28 mouse cellular contexts compared by ENCODE assay signal in the genomic region with DNA sequence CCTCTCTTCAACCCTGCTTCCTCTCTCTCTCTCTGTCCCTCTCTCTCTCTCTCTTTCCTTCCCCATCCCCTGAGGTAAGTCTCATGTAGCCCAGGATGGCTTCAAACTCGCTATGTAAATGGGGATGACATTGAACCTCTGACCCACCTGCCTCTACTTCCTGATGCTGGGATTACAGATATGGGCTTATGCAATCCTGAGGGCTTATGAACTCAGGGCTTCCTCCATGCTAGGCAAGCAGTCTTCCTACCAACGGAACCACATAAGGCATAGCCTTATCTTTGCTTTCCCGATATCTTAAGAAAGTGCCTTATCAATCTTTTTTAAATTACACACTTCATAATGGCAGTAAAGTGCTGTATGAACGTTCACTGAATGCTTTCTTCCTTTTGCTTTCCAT. TPM values are rescaled to one million over a fixed set of nuclear protein-coding genes. Genes with fewer than 3 reads are reported as not detected.
DNase-seq lines count a peak whose midpoint lies in the region; ATAC-seq and TF ChIP-seq lines count a peak whose summit lies in the region.
"Had no signal": no experiment of that assay in that cellular context is flagged by ENCODE, and none has a peak within 500 bp of the region (broad histone marks: within the 10 kb centered on the region; RNA-seq: fewer than 3 reads in every experiment).

No protein-coding gene starts in this region.

- H3K4me1 ChIP-seq in G1E (ENCODE audit: insufficient read depth, low read depth, low read length) = peaks cover 4% of the 10 kb centered on the region; the same call in 1 of the 2 replicates
- no peaks in the 10 kb centered on the region for H3K4me1 ChIP-seq in kidney, embryonic 15.5 days
- H3K4me1 ChIP-seq: embryonic facial prominence, embryonic 10.5 days; embryonic facial prominence, embryonic 12.5 days; forebrain, embryonic 13.5 days; forebrain, embryonic 15.5 days had no signal

- ATAC-seq in G1E (ENCODE audit: extremely low read depth, insufficient number of reproducible peaks, low FRiP score, poor library complexity, severe bottlenecking) = peak; percentile 15; the same call in 1 of the 2 replicates
- ATAC-seq in granulocyte monocyte progenitor cell, adult 5-6 weeks (replicated peaks; ENCODE audit: poor library complexity, severe bottlenecking) = peak; percentile 79
- peak; percentile 66 for ATAC-seq in megakaryocyte, adult 5-6 weeks (ENCODE audit: poor library complexity, severe bottlenecking)
- ATAC-seq in kidney, embryonic 15.5 days (replicated peaks; ENCODE audit: low FRiP score) = no peak
- ATAC-seq: activated CD4-positive, CD25-positive, alpha-beta regulatory T cell, adult 4 months; CD4-positive, CD25-positive, alpha-beta regulatory T cell, adult 4 months; forebrain, embryonic 13.5 days; forebrain, embryonic 15.5 days; Patski had no signal

- no peak overlapping the region for H3K4me2 ChIP-seq in kidney, embryonic 15.5 days
- H3K4me2 ChIP-seq: embryonic facial prominence, embryonic 12.5 days; forebrain, embryonic 13.5 days; forebrain, embryonic 15.5 days had no signal

- no peak overlapping the region for H3K4me3 ChIP-seq in G1E (ENCODE audit: low read depth, low read length)
- H3K4me3 ChIP-seq in kidney, embryonic 15.5 days (replicated peaks) = no peak overlapping the region
- H3K4me3 ChIP-seq: embryonic facial prominence, embryonic 10.5 days; embryonic facial prominence, embryonic 12.5 days; forebrain, embryonic 13.5 days; forebrain, embryonic 15.5 days had no signal

- WGBS in kidney, embryonic 15.5 days = 78% methylated on average over 4 of the region's 4 CpGs

- no peak for TF ChIP-seq CTCF in G1E (IDR thresholded peaks at IDR 0.05; ENCODE audit: low read depth, low read length)

- H3K36me3 ChIP-seq in G1E (replicated peaks) = no peaks in the 10 kb centered on the region
- no peaks in the 10 kb centered on the region for H3K36me3 ChIP-seq in kidney, embryonic 15.5 days
- H3K36me3 ChIP-seq: embryonic facial prominence, embryonic 10.5 days; embryonic facial prominence, embryonic 12.5 days; forebrain, embryonic 15.5 days had no signal

- no peak overlapping the region for H3K27ac ChIP-seq in kidney, embryonic 15.5 days
- H3K27ac ChIP-seq: embryonic facial prominence, embryonic 10.5 days; embryonic facial prominence, embryonic 12.5 days; forebrain, embryonic 13.5 days; forebrain, embryonic 15.5 days had no signal

- no peak overlapping the region for H3K9ac ChIP-seq in kidney, embryonic 15.5 days
- H3K9ac ChIP-seq: embryonic facial prominence, embryonic 12.5 days; forebrain, embryonic 13.5 days; forebrain, embryonic 15.5 days had no signal

- DNase-seq in heart, adult 11 months = peak; percentile 1
- DNase-seq in heart, adult 8-10 months (ENCODE audit: low spot score) = no peak
- no peak for DNase-seq in G1E (ENCODE audit: low spot score)
- no peak for DNase-seq in gastrocnemius, postnatal 4 days (ENCODE audit: low spot score in 2 of 2)
- DNase-seq in liver = no peak
- DNase-seq: adrenal gland, adult 8-10 months; adrenal gland, postnatal 14 days; adrenal gland, postnatal 36 days; B cell, adult 2 months; cerebellum, adult 11-12 months; cerebellum, adult 2 months; cerebellum, adult 9-10 months; cerebellum, postnatal 10 days; cerebellum, postnatal 25 days had no signal

- peaks cover 40% of the 10 kb centered on the region for H3K27me3 ChIP-seq in G1E (ENCODE audit: insufficient read depth, low read length)
- no peaks in the 10 kb centered on the region for H3K27me3 ChIP-seq in kidney, embryonic 15.5 days
- H3K27me3 ChIP-seq: CH12.LX; embryonic facial prominence, embryonic 12.5 days; forebrain, embryonic 13.5 days; forebrain, embryonic 15.5 days had no signal

- H3K9me3 ChIP-seq in G1E (replicated peaks) = peaks cover 5% of the 10 kb centered on the region
- H3K9me3 ChIP-seq in kidney, embryonic 15.5 days (replicated peaks) = no peaks in the 10 kb centered on the region
- H3K9me3 ChIP-seq: embryonic facial prominence, embryonic 10.5 days; embryonic facial prominence, embryonic 12.5 days; forebrain, embryonic 13.5 days; forebrain, embryonic 15.5 days had no signal

RNA-seq across cellular contexts. Expression of gene Tm9sf2, which starts 14.5 kb away (rescaled TPM):
- 100 to 1,000 TPM; 120 to 144 (median 136) TPM for total RNA-seq in heart, adult 8-10 months (2022)
- total RNA-seq in G1E (2014; fragmentation: Nextera tagmentation) (76.0 and 81.2 TPM in 2 replicates), G1E (2017) (162 and 173 TPM in 2 replicates)
- polyA plus RNA-seq in G1E (2012) = 131 and 189 TPM in 2 replicates
- 62.7 and 67.8 TPM in 2 replicates for total RNA-seq in granulocyte monocyte progenitor cell, adult 5-6 weeks (2014; fragmentation: Nextera tagmentation)
- total RNA-seq in granulocyte monocyte progenitor cell, adult 5-6 weeks (2017) = 108 and 113 TPM in 2 replicates
- total RNA-seq in megakaryocyte, adult 5-6 weeks (2015) = 93.2 and 94.6 TPM in 2 replicates
- 115 and 117 TPM in 2 replicates for total RNA-seq in megakaryocyte, adult 5-6 weeks (2017)
- 180 and 192 TPM in 2 replicates for polyA plus RNA-seq in kidney, embryonic 15.5 days (2015; fragmentation: Nextera tagmentation; extraction: Ambion mirVana)
- total RNA-seq in gastrocnemius, postnatal 4 days (2021) = 10 to 100 TPM; 76.2 to 79.7 TPM

RNA-seq across cellular contexts. Expression of gene Timm8a2, which starts 57.9 kb away (rescaled TPM):
- total RNA-seq in heart, adult 8-10 months (2022) = not detected
- not detected in 2 replicates for total RNA-seq in G1E (2014; fragmentation: Nextera tagmentation)
- total RNA-seq in G1E (2017) = 0.35 TPM in 1 of 2 replicates, not detected in the other
- 0.05 TPM in 1 of 2 replicates, not detected in the other for polyA plus RNA-seq in G1E (2012)
- not detected in 2 replicates for total RNA-seq in granulocyte monocyte progenitor cell, adult 5-6 weeks (2014; fragmentation: Nextera tagmentation)
- total RNA-seq in granulocyte monocyte progenitor cell, adult 5-6 weeks (2017) = not detected in 2 replicates
- not detected in 2 replicates for total RNA-seq in megakaryocyte, adult 5-6 weeks (2015)
- total RNA-seq in megakaryocyte, adult 5-6 weeks (2017) = 0.18 TPM in 1 of 2 replicates, not detected in the other
- not detected in 2 replicates for polyA plus RNA-seq in kidney, embryonic 15.5 days (2015; fragmentation: Nextera tagmentation; extraction: Ambion mirVana)
- total RNA-seq in gastrocnemius, postnatal 4 days (2021) = not detected
- total RNA-seq: adrenal gland, adult 18-20 months; adrenal gland, adult 8-10 months; adrenal gland, postnatal 14 days; adrenal gland, postnatal 36 days; CH12.LX had no signal
- polyA plus RNA-seq: activated CD4-positive, CD25-positive, alpha-beta regulatory T cell, adult 4 months; CD4-positive, CD25-positive, alpha-beta regulatory T cell, adult 4 months; embryonic facial prominence, embryonic 10.5 days; embryonic facial prominence, embryonic 12.5 days; embryonic facial prominence, embryonic 14.5 days; forebrain, embryonic 11.5 days; forebrain, embryonic 13.5 days; forebrain, embryonic 15.5 days; Patski had no signal
